Mouse (Mus musculus) lung, embryonic 16.5 days (tissue): ENCODE data around the gene Ndufa4l2. TPM values are rescaled to one million over a fixed set of nuclear protein-coding genes. Genes with fewer than 3 reads are reported as not detected.
A peak's percentile ranks its signal among the peaks of the same experiment; 100 is the strongest.

ENCODE experiments used
- ATAC-seq: fragments of 200-750 bp; cut with Nextera tagmentation; 2 replicates; pipeline ENCODE4 v1.8.0; 2017; ENCODE audit warnings: low read depth, mild to moderate bottlenecking, moderate library complexity
- H3K27ac ChIP-seq: fragments of 300-500 bp; sonication (generic); 2 replicates; pipeline ENCODE4 v1.5.1; 2014; ENCODE audit warnings: mild to moderate bottlenecking, control low read depth, low read length
- H3K27me3 ChIP-seq: fragments of 300-500 bp; sonication (generic); 2 replicates; pipeline ENCODE4 v1.6.1; 2014; ENCODE audit warnings: low read depth, low read length, mixed read lengths; ENCODE audit not compliant: control insufficient read depth, insufficient read depth
- H3K36me3 ChIP-seq: fragments of 300-500 bp; sonication (generic); 2 replicates; pipeline ENCODE4 v1.6.1; 2014; ENCODE audit warnings: low read length; ENCODE audit not compliant: control insufficient read depth, insufficient read depth
- H3K4me1 ChIP-seq: fragments of 300-500 bp; sonication (generic); replicated peaks from 2 replicates; pipeline ENCODE4 v1.6.1; 2014; ENCODE audit warnings: low read length, mixed read lengths; ENCODE audit not compliant: control insufficient read depth, insufficient read depth
- H3K4me2 ChIP-seq: fragments of 300-500 bp; sonication (generic); 2 replicates; pipeline ENCODE4 v1.6.1; 2014; ENCODE audit warnings: low read depth, low read length, control low read depth
- H3K4me3 ChIP-seq: fragments of 300-500 bp; sonication (generic); 2 replicates; pipeline ENCODE4 v1.5.1; 2014; ENCODE audit warnings: mild to moderate bottlenecking, low read length, control low read depth
- H3K9ac ChIP-seq: fragments of 300-500 bp; sonication (generic); 2 replicates; pipeline ENCODE4 v1.6.1; 2014; ENCODE audit warnings: low read length, control low read depth
- H3K9me3 ChIP-seq: fragments of 300-500 bp; sonication (generic); 2 replicates; pipeline ENCODE4 v1.6.1; 2016; ENCODE audit warnings: low read length; ENCODE audit not compliant: control insufficient read depth
- WGBS: fragments of 180-500 bp; shearing (Covaris S2); extraction: QIAGEN DNeasy Blood & Tissue Kit; methylation state at CpG from one replicate; pipeline ENCODE4 v1.1.7; 2014; 5-methylcytosine and 5-hydroxymethylcytosine counted together
- polyA plus RNA-seq: library from polyadenylated mRNA; unstranded; fragments of >200 nt; fragmentation: Nextera tagmentation; extraction: Ambion mirVana; gene quantifications from 2 replicates; pipeline ENCODE4 v1.2.1, GENCODE M21; 2015

Gene Ndufa4l2
- polyA plus RNA-seq, 1 experiment from 2014 or later = 155 TPM

- Histone ChIP-seq H3K9ac (peak overlapping the region; percentile 32; the same call in 1 of the 2 replicates), H3K27me3 (peaks cover 45% of the 10 kb centered on the region), H3K36me3 (no peaks in the 10 kb centered on the region), H3K9me3 (no peaks in the 10 kb centered on the region), H3K4me2 (peak overlapping the region; percentile 60), H3K4me1 (peaks cover 42% of the 10 kb centered on the region), H3K27ac (no peak overlapping the region), H3K4me3 (peak overlapping the region; percentile 42)
- WGBS = under 1% methylated on average over 34 of the region's 35 CpGs
- peak; percentile 59 for ATAC-seq
Measured at GRCm38 (mm10) chr10:127509051-127509836, 5.5 kb upstream of the Ndufa4l2 start.

- 14% methylated on average over 17 of the region's 17 CpGs for WGBS
Measured at GRCm38 (mm10) chr10:127509837-127510701, 4.7 kb upstream of the Ndufa4l2 start.

GRCm38 (mm10) chr10:127510895-127511617 lies 3.7 kb upstream of the Ndufa4l2 start:
- Histone ChIP-seq H3K4me1 (peaks cover 56% of the 10 kb centered on the region), H3K27ac (no peak overlapping the region)
- WGBS = 17% methylated on average over 11 of the region's 11 CpGs

More at GRCm38 (mm10) chr10:127509837-127510701, 4.7 kb upstream of the Ndufa4l2 start:
- Histone ChIP-seq H3K9me3 (no peaks in the 10 kb centered on the region), H3K4me1 (peaks cover 48% of the 10 kb centered on the region), H3K4me2 (peak overlapping the region; percentile 60), H3K27me3 (peaks cover 47% of the 10 kb centered on the region), H3K4me3 (peak overlapping the region; percentile 42), H3K27ac (no peak overlapping the region), H3K36me3 (no peaks in the 10 kb centered on the region), H3K9ac (no peak overlapping the region)
- no peak for ATAC-seq

GRCm38 (mm10) chr10:127511634-127512306 lies 3.0 kb upstream of the Ndufa4l2 start:
- no peaks in the 10 kb centered on the region for H3K9me3 ChIP-seq
- peaks cover 63% of the 10 kb centered on the region for H3K4me1 ChIP-seq
- whole genome bisulfite sequencing = under 1% methylated on average over 45 of the region's 46 CpGs
- no peak for ATAC-seq
- peak overlapping the region; percentile 53 for H3K4me3 ChIP-seq
- peaks cover 52% of the 10 kb centered on the region for H3K27me3 ChIP-seq
- H3K9ac ChIP-seq = peak overlapping the region; percentile 65
- no peaks in the 10 kb centered on the region for H3K36me3 ChIP-seq
- H3K4me2 ChIP-seq = peak overlapping the region; percentile 88
- H3K27ac ChIP-seq = no peak overlapping the region

More at GRCm38 (mm10) chr10:127510895-127511617, 3.7 kb upstream of the Ndufa4l2 start:
- Histone ChIP-seq H3K27me3 (peaks cover 52% of the 10 kb centered on the region), H3K36me3 (no peaks in the 10 kb centered on the region), H3K4me2 (peak overlapping the region; percentile 88), H3K4me3 (peak overlapping the region; percentile 53; the same call in 1 of the 2 replicates), H3K9me3 (no peaks in the 10 kb centered on the region), H3K9ac (no peak overlapping the region)
- no peak for ATAC-seq

GRCm38 (mm10) chr10:127512307-127512666 lies 2.5 kb upstream of the Ndufa4l2 start:
- H3K27ac ChIP-seq = no peak overlapping the region
- H3K4me2 ChIP-seq = peak overlapping the region; percentile 88
- H3K36me3 ChIP-seq = no peaks in the 10 kb centered on the region
- H3K9ac ChIP-seq = peak overlapping the region; percentile 65; the same call in 1 of the 2 replicates
- 3% methylated on average over 7 of the region's 7 CpGs for whole genome bisulfite sequencing
- no peaks in the 10 kb centered on the region for H3K9me3 ChIP-seq
- peaks cover 68% of the 10 kb centered on the region for H3K4me1 ChIP-seq
- peak overlapping the region; percentile 53 for H3K4me3 ChIP-seq
- H3K27me3 ChIP-seq = peaks cover 52% of the 10 kb centered on the region
- no peak for ATAC-seq

- ATAC-seq = peak; percentile 54
- H3K36me3 ChIP-seq = peaks cover 5% of the 10 kb centered on the region
- peaks cover 47% of the 10 kb centered on the region for H3K27me3 ChIP-seq
- H3K4me3 ChIP-seq = peak overlapping the region; percentile 21
- peaks cover 70% of the 10 kb centered on the region for H3K4me1 ChIP-seq
- H3K9me3 ChIP-seq = no peaks in the 10 kb centered on the region
- H3K9ac ChIP-seq = peak overlapping the region; percentile 23
- WGBS = under 1% methylated on average over 27 of the region's 27 CpGs
- H3K27ac ChIP-seq = no peak overlapping the region
- peak overlapping the region; percentile 88 for H3K4me2 ChIP-seq
Measured at GRCm38 (mm10) chr10:127512813-127513212, 2.0 kb upstream of the Ndufa4l2 start.

- Histone ChIP-seq H3K27me3 (peaks cover 43% of the 10 kb centered on the region), H3K27ac (no peak overlapping the region), H3K4me1 (peaks cover 66% of the 10 kb centered on the region), H3K4me3 (peak overlapping the region; percentile 21; the same call in 1 of the 2 replicates), H3K9ac (peak overlapping the region; percentile 23), H3K4me2 (peak overlapping the region; percentile 50), H3K36me3 (peaks cover 12% of the 10 kb centered on the region), H3K9me3 (no peaks in the 10 kb centered on the region; the same call in 1 of the 2 replicates)
- peak; percentile 9 for ATAC-seq
- 1% methylated on average over 15 of the region's 16 CpGs for WGBS
Measured at GRCm38 (mm10) chr10:127513501-127514091, 1.2 kb upstream of the Ndufa4l2 start.

- no peak for ATAC-seq
- WGBS = 15% methylated on average over 13 of the region's 13 CpGs
- H3K4me2 ChIP-seq = peak overlapping the region; percentile 50; the same call in 1 of the 2 replicates
- no peak overlapping the region; the same call in 1 of the 2 replicates for H3K27ac ChIP-seq
- H3K9ac ChIP-seq = no peak overlapping the region; the same call in 1 of the 2 replicates
- peaks cover 60% of the 10 kb centered on the region for H3K4me1 ChIP-seq
- peaks cover 40% of the 10 kb centered on the region for H3K27me3 ChIP-seq
- H3K9me3 ChIP-seq = no peaks in the 10 kb centered on the region; the same call in 1 of the 2 replicates
- H3K36me3 ChIP-seq = peaks cover 18% of the 10 kb centered on the region
- H3K4me3 ChIP-seq = no peak overlapping the region
Measured at GRCm38 (mm10) chr10:127514111-127514698, 562 bp upstream of the Ndufa4l2 start.
